Mouse (Mus musculus) brown adipose tissue, adult 24 weeks (tissue): ENCODE data around the gene Gm11757. TPM values are rescaled to one million over a fixed set of nuclear protein-coding genes. Genes with fewer than 3 reads are reported as not detected.
"Not testable (repeated sequence)": the region's sequence is repeated elsewhere in the genome, so short reads cannot be mapped to it uniquely, and the experiment has no call there.

ENCODE experiments used
- H3K27ac ChIP-seq: fragments of 200-500 bp; replicated peaks from 2 replicates; pipeline ENCODE4 v1.5.1; 2012; ENCODE audit warnings: low read depth, mild to moderate bottlenecking, low read length
- H3K4me1 ChIP-seq: fragments of 200-500 bp; 2 replicates; pipeline ENCODE4 v1.6.1; 2012; ENCODE audit warnings: low read length, mixed read lengths; ENCODE audit not compliant: control insufficient read depth, insufficient read depth, insufficient read length
- H3K4me3 ChIP-seq: fragments of 200-500 bp; 2 replicates; pipeline ENCODE4 v1.5.1; 2012; ENCODE audit warnings: low read depth, mild to moderate bottlenecking, low read length, moderate library complexity; ENCODE audit not compliant: insufficient read depth
- polyA plus RNA-seq: library from polyadenylated mRNA; stranded (reverse); fragments of >200 nt; gene quantifications from 2 replicates; pipeline ENCODE4 v1.2.4, GENCODE M21; 2012; ENCODE audit not compliant: missing spikeins, insufficient read depth, insufficient read length

Gm11757 gene
- not detected in 2 replicates for polyA plus RNA-seq

DNA sequence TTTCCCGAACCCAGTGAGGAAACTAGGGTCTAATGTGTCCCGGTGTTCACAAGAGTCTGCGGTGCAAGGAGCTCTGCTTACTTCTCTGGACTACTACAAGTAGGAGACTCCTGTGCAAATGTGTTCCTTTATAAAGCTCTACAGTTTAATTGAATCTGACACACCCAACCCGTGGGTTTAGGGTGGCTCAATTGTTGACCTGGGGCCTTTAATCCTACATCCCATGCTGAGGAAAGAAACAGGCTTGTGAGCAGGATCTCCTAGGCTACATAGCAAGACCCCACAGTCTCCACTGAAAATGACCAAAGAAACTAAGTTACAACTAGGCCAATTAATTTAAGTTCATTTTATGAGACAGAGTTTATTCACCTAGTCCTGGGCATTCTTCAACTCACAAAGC is at the start of gene Gm11757:
Gene Gm11757, minus strand, starts transcription at position 101 of the 400 bp plus-strand sequence.
- not testable (repeated sequence) for H3K4me3 ChIP-seq, H3K4me1 ChIP-seq, H3K27ac ChIP-seq

GRCm38 (mm10) chr4:73920660-73921059 is 29.7 kb upstream of the Gm11757 start, which contains the start of gene Gm11756:
Gene Gm11756, minus strand, starts transcription at chr4:73920760.
- not testable (repeated sequence) for H3K4me3 ChIP-seq

GRCm38 (mm10) chr4:73905853-73906252 is 14.9 kb upstream of the Gm11757 start, which contains the start of gene Gm13871:
Gene Gm13871, minus strand, starts transcription at chr4:73905953.
- H3K27ac ChIP-seq, H3K4me3 ChIP-seq, H3K4me1 ChIP-seq: not testable (repeated sequence)

More at GRCm38 (mm10) chr4:73920660-73921059, 29.7 kb upstream of the Gm11757 start, which contains the start of gene Gm11756:
- not testable (repeated sequence) for H3K4me1 ChIP-seq, H3K27ac ChIP-seq

GRCm38 (mm10) chr4:73876166-73876565 is 14.7 kb downstream of the Gm11757 start, which contains the start of gene Gm11758:
Gene Gm11758, minus strand, starts transcription at chr4:73876266.
- not testable (repeated sequence) for H3K4me3 ChIP-seq, H3K27ac ChIP-seq, H3K4me1 ChIP-seq

Other genes starting within 250 kb of the Gm11757 start
- gene Gm11239, start 222.8 kb downstream of the Gm11757 start, polyA plus RNA-seq, result not detected in 2 replicates
- not detected in 2 replicates for gene Gm428, start 207.6 kb downstream of the Gm11757 start, polyA plus RNA-seq
- gene Rasef, start 100.1 kb downstream of the Gm11757 start, polyA plus RNA-seq, result not detected in 2 replicates
- not detected in 2 replicates for gene Gm11758, start 14.8 kb downstream of the Gm11757 start, polyA plus RNA-seq
- not detected in 2 replicates for gene Gm13871, start 14.8 kb upstream of the Gm11757 start, polyA plus RNA-seq
- gene Gm11756, start 29.6 kb upstream of the Gm11757 start, polyA plus RNA-seq, result not detected in 2 replicates
- 5.8 and 12.8 TPM in 2 replicates for gene 2310002L09Rik, start 59.7 kb upstream of the Gm11757 start, polyA plus RNA-seq
- 0.32 TPM in 1 of 2 replicates, not detected in the other for gene Frmd3, start 122.3 kb upstream of the Gm11757 start, polyA plus RNA-seq